Mouse (Mus musculus) neural tube, embryonic 10.5 days (tissue): ENCODE measurements at regions not wholly inside any gene's neighbourhood (a gene's known extent, or its start where the extent isn't known, plus 50 kb on each side); places are given as distances from the start of the nearest gene placed in this dataset.

Experiments used
- DNase-seq: peaks from one replicate; pipeline ENCODE4 v3.0.0-alpha.2; 2017; ENCODE audit warnings: low spot score; ENCODE audit errors: extremely low spot score

GRCm38 (mm10) chr12:92509494-92509893, 660.5 kb upstream of the Sel1l start:
- no peak for DNase-seq

DNA sequence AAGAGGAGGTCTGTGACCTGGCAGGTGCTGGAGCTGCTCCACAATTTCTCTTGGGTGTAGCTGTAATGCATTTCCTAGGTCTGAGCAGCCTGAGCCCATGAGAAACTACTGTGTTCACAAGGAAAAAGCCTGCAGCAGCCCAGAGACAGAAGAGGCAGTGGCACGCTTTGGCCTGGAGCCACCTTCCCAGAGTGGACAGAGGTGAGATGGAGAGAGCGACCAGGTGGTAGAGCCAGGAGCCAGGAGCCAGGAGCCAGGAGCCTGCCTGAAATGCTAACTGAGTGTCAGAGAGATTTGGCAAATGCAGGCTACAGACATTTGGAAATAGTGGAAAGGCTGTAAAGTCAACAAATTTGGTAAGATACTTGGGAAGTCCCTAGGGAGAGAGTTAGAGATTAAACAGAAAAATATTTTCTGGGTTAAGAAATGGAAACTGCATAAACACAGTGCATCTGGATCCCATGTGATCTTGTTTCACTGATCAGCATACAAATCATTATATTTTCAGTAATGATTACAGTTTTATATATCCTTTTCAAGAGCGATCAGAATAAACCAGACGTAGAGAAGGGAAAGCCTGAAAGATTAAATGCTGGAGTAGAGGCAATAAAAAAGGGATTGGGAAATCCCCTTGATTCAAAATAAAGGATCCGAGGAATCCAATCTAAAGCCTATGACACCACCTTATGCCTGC, 660.0 kb upstream of the Sel1l start:
- DNase-seq: no peak

GRCm38 (mm10) chr12:92483984-92484383, 635.0 kb upstream of the Sel1l start:
- DNase-seq: no peak

GRCm38 (mm10) chr12:92474293-92475062, 625.5 kb upstream of the Sel1l start:
- DNase-seq: no peak

- no peak for DNase-seq
Observed at GRCm38 (mm10) chr12:92451110-92451818, 602.3 kb upstream of the Sel1l start.

- no peak for DNase-seq
Observed at GRCm38 (mm10) chr12:92418458-92418857, 569.5 kb upstream of the Sel1l start.

DNA sequence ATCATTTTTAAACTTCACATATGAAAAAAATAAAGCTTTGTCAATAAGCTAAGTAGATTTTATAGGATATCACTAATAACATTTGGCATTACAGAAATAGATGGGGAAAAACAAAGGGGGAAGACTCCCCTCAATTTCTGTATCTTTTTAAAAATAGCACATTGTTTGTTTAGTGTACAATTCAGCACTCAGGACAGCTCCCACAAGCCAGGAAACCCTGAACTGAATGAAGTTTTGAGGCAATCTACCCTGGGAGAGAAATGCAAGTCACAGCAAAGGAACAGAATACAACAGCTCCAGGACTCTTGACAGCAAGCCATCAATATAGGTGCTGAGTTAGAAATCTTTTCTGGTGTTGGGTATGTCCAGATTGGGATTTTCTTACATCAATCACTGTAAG, 556.5 kb upstream of the Sel1l start:
- DNase-seq: no peak

GRCm38 (mm10) chr12:92400987-92401386, 552.0 kb upstream of the Sel1l start:
- DNase-seq: no peak

DNA sequence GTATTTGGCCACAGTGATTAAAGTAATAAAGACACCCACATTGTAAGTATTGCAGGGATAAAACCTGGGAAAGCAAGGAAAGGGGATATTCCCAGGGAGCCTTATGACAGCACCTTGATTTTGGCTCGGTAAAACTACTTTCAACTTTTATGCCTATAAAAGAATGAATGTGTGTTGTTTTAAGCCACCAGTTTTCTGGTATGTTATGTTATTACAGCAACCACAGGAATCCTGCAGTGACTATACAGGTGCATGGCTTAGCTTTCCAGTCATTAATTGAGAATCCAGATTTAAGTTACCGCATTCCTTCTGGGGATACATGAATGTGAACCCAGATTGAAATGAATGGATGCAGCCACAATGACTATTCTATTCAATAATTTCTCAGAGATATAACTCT, 537.2 kb upstream of the Sel1l start:
- DNase-seq: no peak

GRCm38 (mm10) chr12:92384266-92384937, 535.4 kb upstream of the Sel1l start:
- DNase-seq: no peak

DNA sequence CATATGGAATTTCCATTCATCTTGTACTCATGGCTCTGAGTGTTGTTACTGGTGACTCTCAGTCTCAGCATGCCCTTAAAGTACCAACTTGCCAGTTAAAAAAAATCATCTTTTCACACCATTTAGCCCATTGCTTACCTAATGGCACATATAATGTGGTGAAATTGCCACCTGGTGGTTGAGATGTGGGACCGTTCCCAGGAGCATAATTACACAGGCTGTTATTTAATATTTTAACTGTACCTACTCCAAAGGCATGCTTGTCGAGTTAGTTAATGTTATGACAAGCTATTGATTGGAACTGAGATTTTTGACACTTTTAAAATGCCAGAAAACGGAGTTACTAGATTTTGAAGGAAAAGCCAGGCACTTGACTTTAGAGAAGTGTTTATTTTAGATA, 530.2 kb upstream of the Sel1l start:
- DNase-seq: no peak

GRCm38 (mm10) chr12:92365926-92366325, 517.0 kb upstream of the Sel1l start:
- DNase-seq: no peak

- no peak for DNase-seq
Observed at GRCm38 (mm10) chr12:92353386-92354257, 504.7 kb upstream of the Sel1l start.

GRCm38 (mm10) chr12:92318241-92318640, 469.3 kb upstream of the Sel1l start:
- no peak for DNase-seq

DNA sequence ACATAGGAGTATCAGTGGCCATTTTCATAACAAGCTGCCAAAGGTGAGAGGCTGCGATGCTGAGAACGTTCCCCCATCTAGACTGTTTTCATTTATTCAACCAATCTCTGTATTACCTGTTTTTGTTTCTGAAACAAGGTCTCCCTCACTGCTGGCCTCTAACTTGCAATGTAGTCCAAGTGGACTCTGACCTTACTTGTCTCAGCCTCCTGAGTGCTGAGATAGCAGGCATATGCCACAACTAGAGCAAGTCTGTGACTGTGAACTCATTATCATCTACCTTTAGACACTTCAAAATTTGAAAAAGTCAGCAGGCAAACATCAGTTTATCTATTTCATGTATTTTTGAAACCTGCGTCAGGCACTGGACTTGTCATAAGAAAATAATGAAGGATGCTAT, 468.7 kb upstream of the Sel1l start:
- DNase-seq: no peak

DNA sequence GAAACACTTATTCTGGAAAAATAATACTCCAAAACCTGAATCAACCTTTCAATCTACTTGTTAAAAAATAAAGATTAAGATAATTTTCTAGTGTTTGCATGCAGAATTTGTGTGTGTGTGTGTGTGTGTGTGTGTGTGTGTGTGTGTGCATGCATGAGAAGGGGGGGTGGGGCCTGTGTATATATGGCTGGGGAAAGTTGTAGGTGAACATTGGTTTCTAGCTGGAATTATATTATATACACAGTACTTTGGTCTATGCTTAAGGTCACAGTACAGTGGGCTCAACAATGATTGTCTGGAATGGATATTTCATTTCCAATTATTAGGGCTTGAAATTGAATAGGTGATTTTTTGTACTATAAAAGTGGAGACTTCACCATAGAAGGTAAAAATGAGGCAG, 467.3 kb upstream of the Sel1l start:
- no peak for DNase-seq

DNA sequence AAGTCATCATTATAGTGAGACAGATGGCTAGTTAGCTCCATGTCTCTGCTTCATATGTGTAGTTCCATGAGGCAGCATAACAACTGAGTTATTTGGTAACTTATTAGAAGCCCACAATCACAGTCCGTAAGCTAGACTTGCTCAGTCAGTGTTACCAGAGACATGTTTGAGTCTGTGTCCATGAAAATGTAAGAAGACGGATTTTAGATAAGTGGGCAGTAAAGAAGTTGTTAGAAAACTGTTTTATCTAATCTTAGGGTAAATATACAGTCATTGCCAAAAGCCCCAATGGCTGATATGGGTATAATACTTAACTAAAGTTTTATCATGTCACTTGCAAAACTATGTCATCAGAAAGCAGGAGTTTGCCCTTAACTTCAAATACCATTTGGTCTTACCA, 466.9 kb upstream of the Sel1l start:
- no peak for DNase-seq

DNA sequence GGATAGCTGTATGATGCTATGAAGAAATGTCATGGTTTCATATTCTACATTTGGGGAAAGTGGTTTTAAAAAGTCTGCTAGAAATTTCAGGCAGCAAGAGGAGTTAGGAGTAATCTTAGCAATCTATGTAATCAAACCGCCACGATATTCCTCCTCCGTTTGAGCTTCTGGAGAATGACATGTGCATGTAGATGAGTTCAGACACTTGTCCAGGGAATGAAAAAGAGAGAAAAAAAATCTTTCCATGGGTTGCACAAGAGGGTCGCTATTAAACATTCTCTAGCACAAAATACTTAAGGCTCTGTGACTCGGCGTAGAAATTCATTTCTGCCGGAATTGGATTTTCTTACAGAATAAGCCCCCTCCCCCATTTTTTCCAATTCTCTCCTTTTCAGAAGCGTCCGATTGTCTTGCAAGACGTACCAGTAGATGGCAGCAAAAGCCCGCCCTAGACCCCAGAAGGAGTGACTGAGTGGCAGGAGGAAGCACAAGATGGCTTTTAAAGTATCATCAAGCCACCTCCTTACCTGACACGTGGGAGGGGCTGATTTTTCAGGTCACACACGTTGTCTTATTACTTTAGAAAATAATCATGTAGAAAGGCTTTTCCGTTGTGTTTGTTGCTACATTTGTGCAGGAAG, 454.1 kb upstream of the Sel1l start:
- DNase-seq: peak; percentile 77

GRCm38 (mm10) chr12:92294887-92295286, 445.9 kb upstream of the Sel1l start:
- no peak for DNase-seq

DNA sequence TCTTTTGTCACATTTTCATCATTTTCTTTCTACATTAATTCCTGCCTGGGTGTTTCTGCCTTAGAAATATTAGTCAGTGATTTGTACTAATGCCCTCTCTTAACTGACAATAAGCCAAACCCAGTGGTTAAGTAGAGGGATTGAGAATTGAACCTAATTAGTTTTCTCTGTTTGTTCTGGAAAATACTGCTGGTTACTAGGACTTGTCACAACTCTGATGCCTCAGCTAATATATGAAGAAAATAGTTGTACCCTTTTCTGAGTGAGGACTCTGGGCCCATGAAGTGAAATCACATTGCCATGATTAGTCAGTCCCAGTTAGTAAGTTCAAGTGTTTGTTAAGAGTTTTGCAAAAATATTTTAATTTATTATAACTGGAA, 444.4 kb upstream of the Sel1l start:
- DNase-seq: no peak
